Mouse (Mus musculus) R1 (cell line): Measurements from ENCODE around the gene Cmah.

Experiments
- DNase-seq: peaks from one replicate; pipeline ENCODE4 v3.0.0-alpha.2; 2018; ENCODE audit warnings: low read depth, low spot score

Gene Cmah

DNA sequence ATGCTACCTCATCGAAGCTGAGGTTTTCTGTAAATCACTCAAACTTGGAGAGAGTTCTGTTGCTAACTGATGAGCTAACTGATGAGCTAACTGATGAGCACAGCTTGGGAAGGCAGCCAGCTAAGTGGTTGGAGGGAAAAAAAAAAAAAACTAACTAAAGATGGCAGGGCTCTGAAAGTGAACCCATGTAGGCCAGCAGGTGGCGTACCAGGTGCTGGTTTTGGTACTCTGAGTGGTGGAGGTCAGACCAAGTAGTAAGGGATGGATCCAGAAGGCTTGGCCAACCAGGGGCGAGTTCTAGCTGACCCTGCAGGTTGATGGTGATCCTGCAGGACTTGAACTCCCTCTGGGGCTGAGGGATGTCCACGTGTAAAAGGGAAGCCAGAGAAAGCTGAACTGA, 89.2 kb downstream of the Cmah start:
- DNase-seq = peak; percentile 62

DNA sequence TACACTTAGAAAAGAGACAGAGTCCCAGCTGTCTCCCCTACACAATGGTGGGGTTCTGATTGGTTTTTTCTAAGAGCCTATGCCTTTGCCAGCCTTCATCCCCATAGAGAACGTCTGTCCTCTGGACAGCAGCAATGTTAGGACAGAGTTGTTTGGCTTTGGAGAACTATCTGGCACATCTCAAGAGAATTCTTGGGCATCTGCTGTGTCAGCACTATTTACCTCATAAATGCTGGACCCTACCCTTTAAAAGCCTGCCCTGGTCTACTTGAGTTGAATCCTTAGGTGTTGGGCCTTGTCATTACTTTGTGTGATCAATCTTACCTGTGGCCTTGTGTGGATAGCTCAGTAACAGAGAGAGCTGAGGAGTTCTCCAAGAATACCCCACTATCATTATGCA, 90.8 kb downstream of the Cmah start:
- no peak for DNase-seq

GRCm38 (mm10) chr13:24418814-24419213, 91.6 kb downstream of the Cmah start:
- no peak for DNase-seq

- DNase-seq = no peak
Measured at GRCm38 (mm10) chr13:24419560-24420250, 92.5 kb downstream of the Cmah start.

DNA sequence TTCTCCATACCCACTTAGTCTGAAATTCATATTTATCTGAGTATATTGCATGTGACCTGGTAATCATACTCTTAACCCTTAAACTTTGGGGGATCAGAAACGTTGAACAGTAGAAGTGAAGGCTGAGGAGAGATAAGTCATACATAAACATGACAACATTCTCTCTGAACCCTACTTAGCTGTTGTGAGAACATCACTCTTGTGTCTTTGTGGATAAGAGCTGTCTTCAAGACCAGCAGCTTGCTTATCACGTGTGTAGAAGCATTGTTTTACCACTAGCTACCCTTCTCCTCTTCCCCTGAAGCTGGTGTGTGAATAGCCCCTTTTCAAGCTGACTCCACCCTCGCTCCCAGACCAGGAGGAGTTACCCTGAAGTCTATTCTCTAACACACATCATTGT, 94.8 kb downstream of the Cmah start:
- no peak for DNase-seq

GRCm38 (mm10) chr13:24430215-24430614, 103.0 kb downstream of the Cmah start:
- no peak for DNase-seq

- no peak for DNase-seq
Measured at GRCm38 (mm10) chr13:24431593-24431992, 104.4 kb downstream of the Cmah start.

DNA sequence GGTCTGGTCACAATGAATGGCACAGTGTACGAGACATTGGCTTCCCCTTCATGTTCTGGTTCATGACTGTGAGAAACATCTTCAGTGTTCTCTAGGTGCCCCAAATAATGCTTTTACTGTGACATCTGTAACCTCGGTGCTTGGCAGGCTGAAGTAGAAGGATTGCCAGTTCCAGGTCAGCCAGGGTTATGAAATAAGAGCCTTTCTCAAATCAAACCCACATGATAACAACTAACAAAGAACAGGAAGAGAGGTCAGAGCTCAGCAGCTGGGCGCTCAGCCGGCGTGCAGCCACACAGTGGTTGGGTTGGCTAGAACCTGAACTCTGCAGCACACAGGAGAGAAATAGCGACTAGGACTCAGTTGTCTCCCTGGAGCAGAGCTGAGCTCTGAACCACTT, 115.1 kb downstream of the Cmah start:
- DNase-seq = no peak

- no peak for DNase-seq
Measured at GRCm38 (mm10) chr13:24443763-24444347, 116.7 kb downstream of the Cmah start.

DNA sequence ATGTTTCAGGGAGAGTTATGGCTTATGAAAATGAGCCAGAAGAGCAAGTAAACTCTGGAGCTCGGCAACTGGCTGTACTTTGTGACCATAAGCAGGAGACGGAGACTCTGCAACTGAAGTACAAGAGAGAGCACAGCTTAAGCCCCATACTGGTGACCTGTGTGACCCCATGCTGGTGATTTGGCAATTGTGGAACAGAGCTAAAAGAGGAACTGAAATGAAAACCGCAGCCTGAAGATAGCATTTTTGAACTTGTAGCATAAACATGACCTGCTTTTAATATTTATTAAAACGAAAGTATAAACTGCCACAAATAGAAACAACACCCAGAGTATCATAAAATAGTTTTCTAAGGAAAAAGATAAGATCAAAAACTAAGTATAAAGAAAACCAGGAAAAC, 117.5 kb downstream of the Cmah start:
- no peak for DNase-seq

- DNase-seq = no peak
Measured at GRCm38 (mm10) chr13:24445166-24445565, 118.0 kb downstream of the Cmah start.

GRCm38 (mm10) chr13:24446081-24446480, 118.9 kb downstream of the Cmah start:
- DNase-seq = no peak

GRCm38 (mm10) chr13:24447043-24447442, 119.8 kb downstream of the Cmah start:
- no peak for DNase-seq

- DNase-seq = no peak
Measured at GRCm38 (mm10) chr13:24448578-24448977, 121.4 kb downstream of the Cmah start.

DNA sequence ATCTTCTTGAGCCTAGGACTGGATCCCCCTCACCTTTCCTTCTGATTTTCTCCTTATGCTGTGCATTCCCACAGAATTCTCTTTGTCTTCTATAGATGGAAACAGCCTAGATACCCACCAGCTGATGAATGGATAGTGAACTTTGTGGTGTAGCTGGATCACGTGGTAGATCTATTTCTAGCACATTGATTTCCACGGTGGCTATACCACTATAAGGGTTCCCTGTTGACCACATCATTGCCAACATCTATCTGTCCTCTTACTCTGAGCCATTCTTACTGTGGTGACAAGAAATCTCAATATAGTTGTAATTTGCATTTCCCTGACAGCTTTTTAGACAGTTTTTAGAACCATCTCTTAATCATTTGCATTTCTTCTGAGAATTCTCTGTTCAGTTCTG, 124.3 kb downstream of the Cmah start:
- no peak for DNase-seq

- DNase-seq = no peak
Measured at GRCm38 (mm10) chr13:24453737-24454136, 126.5 kb downstream of the Cmah start.

DNA sequence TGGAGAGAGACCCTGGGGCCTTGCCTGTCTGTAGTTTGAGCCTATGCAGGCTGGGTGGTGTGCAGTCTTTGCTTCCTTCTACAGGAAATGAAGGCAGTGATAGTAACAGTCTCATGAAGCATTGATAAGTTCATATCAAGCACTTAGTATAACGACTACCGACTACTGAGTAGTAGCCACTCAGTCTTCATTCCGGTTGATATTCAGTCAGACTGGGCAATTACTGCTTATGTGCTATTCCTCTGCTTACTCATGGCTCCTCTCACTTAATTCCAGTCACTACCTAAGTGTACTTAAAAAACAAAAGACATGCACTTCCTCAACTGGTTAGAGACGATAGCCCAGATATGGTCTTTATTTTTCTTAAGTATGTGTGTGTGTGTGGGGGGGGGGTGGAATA, 129.2 kb downstream of the Cmah start:
- DNase-seq = no peak

- no peak for DNase-seq
Measured at GRCm38 (mm10) chr13:24460517-24460916, 133.3 kb downstream of the Cmah start.

DNA sequence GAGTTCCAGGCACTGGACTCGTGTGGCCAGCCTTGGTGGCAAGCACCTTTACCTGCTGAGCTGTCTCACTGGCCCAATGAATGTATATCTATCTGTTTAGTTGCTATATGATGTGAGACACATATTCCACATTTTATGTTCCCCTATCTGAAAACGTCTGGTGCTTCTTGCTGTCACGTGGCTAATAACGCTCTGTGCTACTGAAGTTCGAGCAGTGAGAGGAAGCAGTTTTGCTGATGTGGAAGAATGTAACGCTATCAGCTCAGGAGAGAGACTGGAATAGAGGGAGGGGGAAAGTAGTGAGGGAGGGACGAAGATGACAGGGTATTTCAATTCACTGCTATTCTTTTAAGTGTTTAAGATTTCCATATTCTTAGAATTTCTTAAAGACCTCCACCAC, 136.6 kb downstream of the Cmah start:
- no peak for DNase-seq

DNA sequence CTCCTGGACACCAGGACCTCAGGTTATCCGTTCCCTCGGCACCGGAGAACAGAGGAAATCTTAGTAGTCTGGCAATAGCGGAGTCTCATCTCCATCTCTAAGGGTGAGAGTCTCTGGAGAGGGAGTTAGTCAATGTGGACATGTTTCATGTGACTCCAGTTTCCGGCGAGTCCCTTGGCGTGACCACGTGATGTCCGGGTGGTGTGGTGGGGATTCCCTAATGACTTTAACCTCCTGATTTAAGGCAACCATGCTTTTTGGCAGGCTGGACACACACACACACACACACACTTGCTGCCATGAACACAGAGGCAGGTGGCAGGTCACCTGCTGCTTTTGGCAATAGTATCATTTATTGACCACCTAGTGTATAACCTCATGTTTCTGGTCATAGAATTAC, 138.8 kb downstream of the Cmah start:
- DNase-seq = no peak

DNA sequence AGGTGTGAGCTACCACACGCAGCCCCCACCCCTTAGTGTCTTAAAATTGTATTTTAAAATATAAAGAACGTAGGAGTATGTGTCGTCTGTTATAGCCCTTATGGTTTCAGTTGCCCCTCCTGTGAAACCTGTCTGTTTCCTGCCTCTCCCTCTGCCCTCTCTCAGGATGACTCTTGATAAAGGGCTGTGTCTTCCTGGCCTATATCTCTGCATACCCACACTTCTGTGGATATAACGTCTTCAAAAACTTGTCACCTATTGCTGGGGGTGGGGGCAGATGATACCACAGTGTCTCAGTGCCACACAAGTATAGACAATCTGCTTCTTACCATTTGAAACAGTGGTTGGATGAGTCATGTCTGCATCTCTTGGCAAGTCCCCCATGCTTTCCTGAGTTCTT, 140.6 kb downstream of the Cmah start:
- no peak for DNase-seq

- no peak for DNase-seq
Measured at GRCm38 (mm10) chr13:24477564-24477963, 150.4 kb downstream of the Cmah start.

DNA sequence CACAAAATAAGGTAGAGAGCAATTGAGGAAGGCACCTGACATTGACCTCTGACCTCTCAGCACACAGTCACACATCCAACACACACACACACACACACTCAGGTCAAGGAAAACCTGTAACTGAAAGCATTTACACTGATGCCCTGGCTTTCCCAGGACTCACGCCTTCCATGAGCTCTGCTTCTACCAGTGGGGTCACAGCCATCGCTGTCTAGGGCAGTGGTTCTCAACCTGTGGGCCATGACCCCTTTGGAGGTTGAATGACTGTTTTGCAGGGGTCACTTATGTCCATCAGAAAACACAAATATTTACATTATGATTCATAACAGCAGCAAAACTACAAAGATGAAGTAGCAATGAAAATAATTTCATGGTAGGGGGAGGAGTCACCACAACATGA, 152.3 kb downstream of the Cmah start:
- DNase-seq = no peak

DNA sequence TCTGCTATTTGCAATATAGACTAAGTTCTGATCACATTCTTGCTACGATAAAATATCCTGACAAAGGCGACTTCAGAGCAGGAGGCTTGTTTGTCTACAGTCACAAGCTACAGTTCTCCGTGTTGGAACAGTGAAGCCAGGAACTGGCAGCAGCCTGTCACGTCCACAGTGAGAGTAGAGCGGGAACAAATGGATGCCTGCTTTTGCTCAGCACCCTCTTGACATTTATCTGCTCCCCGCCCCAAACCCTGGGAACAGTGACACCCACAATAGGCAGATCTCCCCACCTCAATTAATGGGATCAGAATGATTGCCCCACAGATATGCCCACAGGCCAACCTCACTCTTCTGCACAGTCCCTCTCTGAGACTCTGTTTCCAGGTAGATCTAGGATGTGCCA, 153.6 kb downstream of the Cmah start:
- no peak for DNase-seq
